Mouse (Mus musculus) spleen, adult 2 months (tissue): ENCODE measurements around the gene Zdhhc1.

Source experiments
- CTCF ChIP-seq: fragments of 200-500 bp; IDR thresholded peaks from 2 replicates; pipeline ENCODE4 v1.5.1; 2011; ENCODE audit warnings: mild to moderate bottlenecking, inconsistent platforms; ENCODE audit not compliant: insufficient read depth, insufficient read length, insufficient replicate concordance; ENCODE audit errors: extremely low read depth
- POLR2A ChIP-seq: fragments of 200-500 bp; IDR thresholded peaks from 2 replicates; pipeline ENCODE4 v1.6.1; 2011; ENCODE audit warnings: low read depth, low read length, inconsistent platforms

- TF ChIP-seq CTCF = no peak
- no peak for TF ChIP-seq POLR2A
Observed at GRCm38 (mm10) chr8:105437078-105437748, 59.5 kb downstream of the Zdhhc1 start.
